Mouse (Mus musculus) cerebellum, adult 2 months (tissue): Measurements from ENCODE around the gene Hivep3.

ENCODE experiments used
- CTCF ChIP-seq: fragments of 200-500 bp; IDR thresholded peaks from 2 replicates; pipeline ENCODE4 v1.5.1; 2011; ENCODE audit warnings: low read depth, mild to moderate bottlenecking, control low read depth, low read length, moderate library complexity, borderline replicate concordance; ENCODE audit not compliant: insufficient read depth
- POLR2A ChIP-seq: fragments of 200-500 bp; IDR thresholded peaks from 2 replicates; pipeline ENCODE4 v1.6.1; 2011; ENCODE audit warnings: low read length, control low read depth, borderline replicate concordance; ENCODE audit not compliant: insufficient read depth

GRCm38 (mm10) chr4:119922945-119923344, 189.4 kb downstream of the Hivep3 start:
- TF ChIP-seq CTCF (no peak), POLR2A (no peak)
